Mouse (Mus musculus) neural tube, embryonic 12.5 days (tissue): ENCODE measurements around the gene 2410137M14Rik. TPM values are rescaled to one million over a fixed set of nuclear protein-coding genes. Genes with fewer than 3 reads are reported as not detected.
"Not testable (repeated sequence)": the region's sequence is repeated elsewhere in the genome, so short reads cannot be mapped to it uniquely, and the experiment has no call there.

Experiments
- ATAC-seq: fragments of 200-750 bp; cut with Nextera tagmentation; 2 replicates; pipeline ENCODE4 v1.8.0; 2017; ENCODE audit warnings: low read depth, mild to moderate bottlenecking, moderate TSS enrichment, moderate library complexity; ENCODE audit not compliant: low FRiP score
- H3K27ac ChIP-seq: fragments of 300-500 bp; sonication (generic); 2 replicates; pipeline ENCODE4 v1.5.1; 2016
- H3K27me3 ChIP-seq: fragments of 300-500 bp; sonication (generic); replicated peaks from 2 replicates; pipeline ENCODE4 v1.6.1; 2016; ENCODE audit warnings: mild to moderate bottlenecking
- H3K36me3 ChIP-seq: fragments of 300-500 bp; sonication (generic); 2 replicates; pipeline ENCODE4 v1.6.1; 2016; ENCODE audit warnings: mild to moderate bottlenecking
- H3K4me1 ChIP-seq: fragments of 300-500 bp; sonication (generic); 2 replicates; pipeline ENCODE4 v1.6.1; 2016
- H3K4me2 ChIP-seq: fragments of 300-500 bp; sonication (generic); replicated peaks from 2 replicates; pipeline ENCODE4 v1.6.1; 2016; ENCODE audit warnings: mild to moderate bottlenecking
- H3K4me3 ChIP-seq: fragments of 300-500 bp; sonication (generic); 2 replicates; pipeline ENCODE4 v1.5.1; 2016
- H3K9ac ChIP-seq: fragments of 300-500 bp; sonication (generic); 2 replicates; pipeline ENCODE4 v1.6.1; 2016; ENCODE audit warnings: mild to moderate bottlenecking
- H3K9me3 ChIP-seq: fragments of 300-500 bp; sonication (generic); 2 replicates; pipeline ENCODE4 v1.6.1; 2016; ENCODE audit warnings: mild to moderate bottlenecking
- WGBS: fragments of 180-500 bp; shearing (Covaris S2); methylation state at CpG from one replicate; pipeline ENCODE4 v1.1.7; 2016; 5-methylcytosine and 5-hydroxymethylcytosine counted together
- polyA plus RNA-seq: library from polyadenylated mRNA; unstranded; fragments of >200 nt; fragmentation: Nextera tagmentation; extraction: Ambion mirVana; gene quantifications from 2 replicates; pipeline ENCODE4 v1.2.1, GENCODE M21; 2016

Gene 2410137M14Rik
- 0.47 TPM in 1 of 2 replicates, not detected in the other for polyA plus RNA-seq

DNA sequence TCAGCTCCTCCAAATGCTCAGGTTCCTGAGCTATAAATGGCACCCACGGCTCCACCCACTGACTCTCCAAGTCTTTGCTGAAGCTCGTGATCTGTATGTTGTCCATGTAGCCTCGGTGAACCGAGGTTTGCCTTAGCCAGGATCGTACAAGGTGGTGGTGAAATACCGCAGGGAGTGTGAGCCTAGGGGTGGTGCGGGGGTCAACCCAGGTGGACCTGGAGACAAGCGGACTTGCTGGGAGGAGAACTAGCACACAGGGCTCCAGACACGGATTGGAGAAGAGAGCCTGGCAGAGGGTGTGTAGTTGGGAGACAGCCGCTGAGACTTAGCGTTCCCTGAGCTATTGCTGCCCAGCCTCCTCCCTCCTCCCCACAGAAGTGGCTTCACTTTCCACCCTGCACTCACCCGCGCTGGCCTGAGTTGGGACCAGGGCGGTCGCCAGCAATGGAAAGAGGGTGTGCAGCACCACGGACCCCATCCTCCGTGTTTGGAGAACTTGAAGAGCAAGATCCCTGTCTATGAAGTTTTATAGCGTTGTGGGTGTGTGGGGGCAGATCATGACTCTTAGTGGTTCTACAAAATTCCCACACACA lies at the start of gene 2410137M14Rik:
Gene 2410137M14Rik (minus strand): TSS at position 17 of the 593 bp plus-strand sequence.
- Histone ChIP-seq H3K36me3 (no peaks in the 10 kb centered on the region), H3K9me3 (no peaks in the 10 kb centered on the region), H3K27me3 (0 out of 2 replicates have a peak, but pooled peaks cover 2% of the 10 kb centered on the region), H3K9ac (no peak within 1 kb of the TSS), H3K4me2 (peak within 1 kb of the TSS; percentile 27; the same call in 1 of the 2 replicates), H3K27ac (no peak within 1 kb of the TSS), H3K4me3 (no peak within 1 kb of the TSS), H3K4me1 (no peaks in the 10 kb centered on the region)
- WGBS, result 12% methylated on average over 18 of the region's 18 CpGs
- ATAC-seq, result no peak

GRCm38 (mm10) chr17:37029162-37029561 lies 48.1 kb upstream of the 2410137M14Rik start:
- peak; percentile 35 for ATAC-seq
- WGBS, result 72% methylated on average over 8 of the region's 8 CpGs
- no peaks in the 10 kb centered on the region for H3K4me1 ChIP-seq

GRCm38 (mm10) chr17:37028683-37029120 lies 47.7 kb upstream of the 2410137M14Rik start:
- under 1% methylated on average over 14 of the region's 14 CpGs for WGBS
- peak; percentile 99 for ATAC-seq
- no peaks in the 10 kb centered on the region for H3K36me3 ChIP-seq

More at GRCm38 (mm10) chr17:37029162-37029561, 48.1 kb upstream of the 2410137M14Rik start:
- Histone ChIP-seq H3K36me3 (no peaks in the 10 kb centered on the region), H3K4me2 (peak overlapping the region; percentile 57), H3K9ac (peak overlapping the region; percentile 51; the same call in 1 of the 2 replicates), H3K27me3 (no peaks in the 10 kb centered on the region), H3K27ac (peak overlapping the region; percentile 94), H3K9me3 (no peaks in the 10 kb centered on the region), H3K4me3 (peak overlapping the region; percentile 28; the same call in 1 of the 2 replicates)

GRCm38 (mm10) chr17:37028212-37028611 lies 47.2 kb upstream of the 2410137M14Rik start:
- 5% methylated on average over 10 of the region's 10 CpGs for WGBS
- peak; percentile 30 for ATAC-seq
- Histone ChIP-seq H3K9me3 (no peaks in the 10 kb centered on the region), H3K36me3 (no peaks in the 10 kb centered on the region), H3K27me3 (no peaks in the 10 kb centered on the region), H3K4me3 (peak overlapping the region; percentile 28), H3K4me1 (no peaks in the 10 kb centered on the region), H3K9ac (peak overlapping the region; percentile 51), H3K27ac (peak overlapping the region; percentile 94), H3K4me2 (peak overlapping the region; percentile 57)

More at GRCm38 (mm10) chr17:37028683-37029120, 47.7 kb upstream of the 2410137M14Rik start:
- Histone ChIP-seq H3K27me3 (no peaks in the 10 kb centered on the region), H3K4me2 (peak overlapping the region; percentile 57), H3K27ac (peak overlapping the region; percentile 94), H3K4me1 (no peaks in the 10 kb centered on the region), H3K9me3 (no peaks in the 10 kb centered on the region), H3K9ac (peak overlapping the region; percentile 51), H3K4me3 (peak overlapping the region; percentile 28)

GRCm38 (mm10) chr17:37027486-37027885 lies 46.4 kb upstream of the 2410137M14Rik start:
- no peak for ATAC-seq
- Histone ChIP-seq H3K4me2 (no peak overlapping the region), H3K9me3 (no peaks in the 10 kb centered on the region), H3K27me3 (no peaks in the 10 kb centered on the region), H3K36me3 (no peaks in the 10 kb centered on the region), H3K4me3 (no peak overlapping the region), H3K27ac (no peak overlapping the region), H3K9ac (no peak overlapping the region), H3K4me1 (no peaks in the 10 kb centered on the region)
- 97% methylated on average over 4 of the region's 4 CpGs for WGBS

- ATAC-seq, result no peak
- Histone ChIP-seq H3K27ac (no peak overlapping the region), H3K9me3 (no peaks in the 10 kb centered on the region), H3K4me3 (no peak overlapping the region), H3K4me2 (no peak overlapping the region), H3K36me3 (no peaks in the 10 kb centered on the region), H3K9ac (no peak overlapping the region), H3K4me1 (no peaks in the 10 kb centered on the region), H3K27me3 (no peaks in the 10 kb centered on the region)
- WGBS, result 58% methylated on average over 2 of the region's 2 CpGs
Observed at GRCm38 (mm10) chr17:37026425-37026824, 45.4 kb upstream of the 2410137M14Rik start.

- Histone ChIP-seq H3K27ac (no peak within 1 kb of the TSS), H3K36me3 (no peaks in the 10 kb centered on the region), H3K27me3 (no peaks in the 10 kb centered on the region), H3K4me3 (no peak within 1 kb of the TSS), H3K9me3 (no peaks in the 10 kb centered on the region), H3K9ac (no peak within 1 kb of the TSS), H3K4me2 (no peak within 1 kb of the TSS), H3K4me1 (no peaks in the 10 kb centered on the region)
- no peak for ATAC-seq
- WGBS, result 76% methylated on average over 9 of the region's 9 CpGs
Observed at GRCm38 (mm10) chr17:37022628-37023576, 41.9 kb upstream of the 2410137M14Rik start, which contains the start of gene Mog. Mog (minus strand) TSS chr17:37023398.

- not testable (repeated sequence) for H3K9ac ChIP-seq, H3K4me2 ChIP-seq, H3K36me3 ChIP-seq, ATAC-seq, H3K4me3 ChIP-seq, H3K27ac ChIP-seq, H3K4me1 ChIP-seq, H3K9me3 ChIP-seq, H3K27me3 ChIP-seq
- 94% methylated on average over 5 of the region's 5 CpGs for WGBS
Observed at GRCm38 (mm10) chr17:37019242-37019641, 38.2 kb upstream of the 2410137M14Rik start.

DNA sequence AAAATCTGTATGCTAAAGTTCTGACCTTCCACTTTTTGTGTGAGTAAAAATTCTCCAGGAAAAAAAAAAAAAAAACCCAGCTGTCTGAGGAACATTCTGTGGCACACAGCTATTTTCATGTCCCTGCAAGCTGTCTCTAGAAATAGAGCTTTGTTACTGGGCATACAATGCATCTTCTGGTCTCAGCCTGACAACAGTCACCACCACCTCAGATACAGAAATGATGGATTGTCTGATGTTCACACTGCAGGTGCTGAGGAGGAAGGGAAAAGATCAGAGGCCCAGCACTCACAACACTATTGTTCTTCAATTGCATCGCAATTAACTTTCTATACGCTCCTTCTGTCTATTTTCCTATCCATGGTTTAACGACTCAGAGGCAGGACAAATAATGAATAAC lies 37.3 kb upstream of the 2410137M14Rik start:
- H3K27ac ChIP-seq, result no peak overlapping the region

DNA sequence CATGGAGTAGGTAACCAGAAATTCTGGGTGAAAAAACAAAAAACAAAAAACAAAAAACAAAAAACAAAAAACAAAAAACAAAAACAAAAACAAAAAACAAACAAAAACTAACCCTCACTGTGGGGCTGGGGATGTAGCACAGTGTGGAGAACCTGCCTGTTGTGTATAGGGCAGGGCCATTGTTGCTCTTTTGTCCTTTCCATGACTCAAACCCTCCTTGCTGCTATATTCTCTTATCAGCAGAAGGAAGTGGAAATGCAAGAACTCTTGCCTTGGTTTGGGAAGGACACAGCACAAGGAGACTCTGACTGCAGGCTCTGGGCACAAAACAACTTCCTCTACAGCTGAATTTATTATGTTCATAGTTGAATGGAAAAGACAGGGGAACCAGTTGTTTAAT lies 35.3 kb upstream of the 2410137M14Rik start:
- no peak for ATAC-seq
- Histone ChIP-seq H3K27ac (no peak overlapping the region), H3K9me3 (no peaks in the 10 kb centered on the region), H3K4me1 (no peaks in the 10 kb centered on the region), H3K27me3 (no peaks in the 10 kb centered on the region), H3K9ac (no peak overlapping the region), H3K4me2 (no peak overlapping the region), H3K36me3 (peaks cover 5% of the 10 kb centered on the region; the same call in 1 of the 2 replicates), H3K4me3 (no peak overlapping the region)

More for the DNA sequence above, 37.3 kb upstream of the 2410137M14Rik start:
- Histone ChIP-seq H3K4me1 (no peaks in the 10 kb centered on the region), H3K4me3 (no peak overlapping the region), H3K27me3 (no peaks in the 10 kb centered on the region), H3K4me2 (no peak overlapping the region), H3K9ac (no peak overlapping the region), H3K36me3 (no peaks in the 10 kb centered on the region), H3K9me3 (no peaks in the 10 kb centered on the region)
- 60% methylated on average over 3 of the region's 3 CpGs for WGBS
- ATAC-seq, result no peak

DNA sequence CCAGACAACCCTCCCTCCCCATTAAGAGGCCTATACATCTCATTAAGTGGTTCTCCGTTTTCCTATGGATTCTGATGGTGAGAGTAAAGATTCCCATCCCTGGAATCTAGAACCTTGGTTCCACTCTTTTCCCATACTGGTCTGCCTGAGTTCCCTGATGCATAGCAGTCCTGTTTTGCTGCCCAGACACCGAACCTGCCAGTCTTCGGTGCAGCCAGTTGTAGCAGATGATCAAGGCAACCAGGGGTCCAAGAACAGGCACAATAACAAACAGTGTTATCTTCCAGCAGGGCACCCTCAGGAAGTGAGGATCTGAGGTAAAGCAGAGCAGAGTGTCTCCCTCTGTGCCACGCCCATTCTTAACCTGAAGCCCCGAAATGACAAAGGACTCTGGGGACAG lies 31.1 kb upstream of the 2410137M14Rik start:
- Histone ChIP-seq H3K4me2 (no peak overlapping the region), H3K4me1 (no peaks in the 10 kb centered on the region), H3K27me3 (no peaks in the 10 kb centered on the region), H3K36me3 (peaks cover 46% of the 10 kb centered on the region), H3K9me3 (no peaks in the 10 kb centered on the region), H3K4me3 (no peak overlapping the region), H3K27ac (no peak overlapping the region), H3K9ac (no peak overlapping the region)
- 71% methylated on average over 5 of the region's 5 CpGs for WGBS
- ATAC-seq, result no peak

- Histone ChIP-seq H3K4me1 (no peaks in the 10 kb centered on the region), H3K9me3 (no peaks in the 10 kb centered on the region), H3K4me2 (no peak overlapping the region), H3K4me3 (no peak overlapping the region), H3K27me3 (no peaks in the 10 kb centered on the region), H3K9ac (no peak overlapping the region), H3K36me3 (peaks cover 50% of the 10 kb centered on the region), H3K27ac (no peak overlapping the region)
- WGBS, result 82% methylated on average over 3 of the region's 3 CpGs
- ATAC-seq, result no peak
Observed at GRCm38 (mm10) chr17:37011719-37012118, 30.7 kb upstream of the 2410137M14Rik start.
